Mouse (Mus musculus) lung, adult 2 months (tissue): Measurements from ENCODE around the gene Agfg2.

Experiments used
- CTCF ChIP-seq: fragments of 200-500 bp; IDR thresholded peaks from 2 replicates; pipeline ENCODE4 v1.5.1; 2011; ENCODE audit warnings: mild to moderate bottlenecking, low read length, control low read depth; ENCODE audit not compliant: insufficient read depth
- POLR2A ChIP-seq: fragments of 200-500 bp; IDR thresholded peaks from 2 replicates; pipeline ENCODE4 v1.6.1; 2011; ENCODE audit warnings: low read depth, mild to moderate bottlenecking, control low read depth, low read length, borderline replicate concordance; ENCODE audit errors: extremely low read depth

DNA sequence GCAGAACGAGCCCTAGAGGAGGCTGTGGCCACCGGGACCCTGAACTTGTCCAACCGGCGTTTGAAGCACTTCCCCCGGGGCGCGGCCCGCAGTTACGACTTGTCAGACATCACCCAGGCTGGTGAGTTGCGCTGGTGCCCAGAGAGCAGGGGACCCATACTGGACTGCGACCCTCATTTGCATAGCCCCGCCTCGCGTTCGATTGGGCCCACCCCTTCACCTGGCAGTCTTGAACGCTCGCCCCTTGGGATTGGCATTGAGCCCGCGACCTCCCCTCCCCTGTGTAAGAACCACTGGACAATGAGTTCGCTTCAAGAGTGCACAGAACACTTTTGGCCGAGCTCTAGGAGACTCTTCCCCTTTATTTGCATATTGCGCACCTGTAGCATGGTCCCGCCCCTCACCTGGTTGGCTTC, 55.2 kb downstream of the Agfg2 start:
- TF ChIP-seq CTCF = no peak
- TF ChIP-seq POLR2A = no peak
